Mouse (Mus musculus) kidney, postnatal 25 days (tissue): ENCODE data around the gene Kif26b.

Source experiments
- DNase-seq, 2 experiments: peaks; one replicate each; pipeline ENCODE4 v3.0.0; 2021; ENCODE audit warnings: mixed read lengths in 2 of 2

Gene Kif26b

GRCm38 (mm10) chr1:178542415-178542814, 13.5 kb downstream of the Kif26b start:
- no peak for DNase-seq

- DNase-seq, result no peak
These were observed 14.3 kb downstream of the Kif26b start for GRCm38 (mm10) chr1:178542990-178543944.

- no peak for DNase-seq
These were observed 15.7 kb downstream of the Kif26b start for GRCm38 (mm10) chr1:178544585-178544984.

- DNase-seq, result no peak
These were observed 20.7 kb downstream of the Kif26b start for GRCm38 (mm10) chr1:178549576-178549975.

- DNase-seq, result no peak
These were observed 21.6 kb downstream of the Kif26b start for GRCm38 (mm10) chr1:178550477-178551047.

GRCm38 (mm10) chr1:178552278-178552897, 23.5 kb downstream of the Kif26b start:
- no peak for DNase-seq

- no peak for DNase-seq
These were observed 24.0 kb downstream of the Kif26b start for GRCm38 (mm10) chr1:178552898-178553284.

- DNase-seq, result no peak
These were observed 27.3 kb downstream of the Kif26b start for GRCm38 (mm10) chr1:178556226-178556625.

GRCm38 (mm10) chr1:178560043-178560442, 31.1 kb downstream of the Kif26b start:
- no peak for DNase-seq

- DNase-seq, result no peak
These were observed 34.9 kb downstream of the Kif26b start for GRCm38 (mm10) chr1:178563834-178564233.

GRCm38 (mm10) chr1:178564800-178565199, 35.9 kb downstream of the Kif26b start:
- no peak for DNase-seq

- no peak for DNase-seq
These were observed 39.9 kb downstream of the Kif26b start for GRCm38 (mm10) chr1:178568551-178569545.

- DNase-seq, result no peak
These were observed 42.1 kb downstream of the Kif26b start for GRCm38 (mm10) chr1:178571009-178571408.

- DNase-seq, result no peak
These were observed 43.0 kb downstream of the Kif26b start for GRCm38 (mm10) chr1:178571885-178572444.

- DNase-seq, result no peak
These were observed 44.6 kb downstream of the Kif26b start for GRCm38 (mm10) chr1:178573406-178574032.

GRCm38 (mm10) chr1:178575706-178576105, 46.8 kb downstream of the Kif26b start:
- no peak for DNase-seq

GRCm38 (mm10) chr1:178576926-178577325, 48.0 kb downstream of the Kif26b start:
- DNase-seq, result no peak

GRCm38 (mm10) chr1:178585366-178586020, 56.6 kb downstream of the Kif26b start:
- DNase-seq, result no peak

- peak; percentile 32 to 54 for DNase-seq
These were observed 61.6 kb downstream of the Kif26b start for GRCm38 (mm10) chr1:178590229-178591171.

- DNase-seq, result no peak
These were observed 68.2 kb downstream of the Kif26b start for GRCm38 (mm10) chr1:178597113-178597512.
